Mouse (Mus musculus) monocyte, adult 5-6 weeks (primary cell): Measurements from ENCODE around the gene Eno1. TPM values are rescaled to one million over a fixed set of nuclear protein-coding genes. Genes with fewer than 3 reads are reported as not detected.

Experiments used
- total RNA-seq: library from RNA; stranded (forward); fragments of 200-1000, 200-491, 200-594 nt; gene quantifications from 3 replicates; pipeline ENCODE4 v1.2.3, GENCODE M21; 2017

Eno1 gene
- total RNA-seq, 1 experiment from 2014 or later = 288 TPM

Other genes starting within 250 kb of the Eno1 start
- 19.1 to 35.1 TPM (median 21.1 TPM) in 3 replicates for gene H6pd, start 227.7 kb upstream of the Eno1 start, total RNA-seq
- 0.19 to 0.39 TPM (median 0.32 TPM) in 3 replicates for gene Gpr157, start 149.4 kb upstream of the Eno1 start, total RNA-seq
- 0.10 TPM in 1 of 3 replicates, not detected in the others for gene Slc2a5, start 117.4 kb upstream of the Eno1 start, total RNA-seq
- gene Slc2a7, start 87.7 kb upstream of the Eno1 start, total RNA-seq = not detected in 3 replicates
- not detected in 3 replicates for gene Car6, start 35.4 kb upstream of the Eno1 start, total RNA-seq
- gene Rere, start 44.9 kb downstream of the Eno1 start, total RNA-seq = 11.1 to 34.3 TPM (median 14.5 TPM) in 3 replicates